Mouse (Mus musculus): Measurements from ENCODE around the gene Paqr7.
"Not testable (repeated sequence)": the region's sequence is repeated elsewhere in the genome, so short reads cannot be mapped to it uniquely, and the experiment has no call there.

Gene Paqr7

GRCm38 (mm10) chr4:134473764-134474163 lies 22.7 kb upstream of the Paqr7 start:
- in situ Hi-C loops (cut with MboI): no loop called here

GRCm38 (mm10) chr4:134474240-134474639 lies 22.3 kb upstream of the Paqr7 start:
- in situ Hi-C loops (cut with MboI): no loop called here

- in situ Hi-C loops (cut with MboI): loop anchor here (5.0 kb wide), 1 partner anchor 80 kb away; the partner anchor contains the start of gene Pafah2
These were observed 19.6 kb upstream of the Paqr7 start for GRCm38 (mm10) chr4:134476899-134477298.

- in situ Hi-C loops (cut with MboI): loop anchor here (5.0 kb wide), 1 partner anchor 81 kb away; the partner anchor contains the start of gene Pafah2
These were observed 18.5 kb upstream of the Paqr7 start for GRCm38 (mm10) chr4:134478031-134478430.

GRCm38 (mm10) chr4:134479839-134480238 lies 16.7 kb upstream of the Paqr7 start:
- in situ Hi-C loops (cut with MboI): loop anchor here (5.0 kb wide), 1 partner anchor 83 kb away; the partner anchor contains the start of gene Pafah2

GRCm38 (mm10) chr4:134480864-134481263 lies 15.6 kb upstream of the Paqr7 start:
- in situ Hi-C loops (cut with MboI): no loop called here

GRCm38 (mm10) chr4:134481270-134481669 lies 15.2 kb upstream of the Paqr7 start:
- in situ Hi-C loops (cut with MboI): no loop called here

GRCm38 (mm10) chr4:134482442-134482841 lies 14.1 kb upstream of the Paqr7 start:
- in situ Hi-C loops (cut with MboI): no loop called here

- in situ Hi-C loops (cut with MboI): no loop called here
These were observed 13.3 kb upstream of the Paqr7 start for GRCm38 (mm10) chr4:134483078-134483688.

GRCm38 (mm10) chr4:134483696-134484095 lies 12.8 kb upstream of the Paqr7 start:
- in situ Hi-C loops (cut with MboI): no loop called here

GRCm38 (mm10) chr4:134484231-134484630 lies 12.3 kb upstream of the Paqr7 start:
- in situ Hi-C loops (cut with MboI): no loop called here

GRCm38 (mm10) chr4:134485151-134485900 lies 11.2 kb upstream of the Paqr7 start:
- in situ Hi-C loops (cut with MboI): no loop called here

GRCm38 (mm10) chr4:134488211-134488610 lies 8.3 kb upstream of the Paqr7 start:
- in situ Hi-C loops (cut with MboI): no loop called here

- in situ Hi-C loops (cut with MboI): no loop called here
These were observed 6.4 kb upstream of the Paqr7 start for GRCm38 (mm10) chr4:134489986-134490665.

- in situ Hi-C loops (cut with MboI): no loop called here
These were observed 4.8 kb upstream of the Paqr7 start for GRCm38 (mm10) chr4:134491716-134492115.

- in situ Hi-C loops (cut with MboI): not testable (repeated sequence)
These were observed 2.3 kb upstream of the Paqr7 start for GRCm38 (mm10) chr4:134494161-134494560.

GRCm38 (mm10) chr4:134494780-134495545 lies 1.5 kb upstream of the Paqr7 start:
- in situ Hi-C loops (cut with MboI): no loop called here

GRCm38 (mm10) chr4:134495546-134495923 lies 962 bp upstream of the Paqr7 start:
- in situ Hi-C loops (cut with MboI): no loop called here

GRCm38 (mm10) chr4:134497223-134497622 lies 726 bp downstream of the Paqr7 start:
- in situ Hi-C loops (cut with MboI): no loop called here

GRCm38 (mm10) chr4:134497986-134498731 lies 1.7 kb downstream of the Paqr7 start:
- in situ Hi-C loops (cut with MboI): no loop called here

GRCm38 (mm10) chr4:134498983-134499382 lies 2.5 kb downstream of the Paqr7 start:
- in situ Hi-C loops (cut with MboI): not testable (repeated sequence)
